Mouse (Mus musculus) megakaryocyte, embryonic 14.5 days (primary cell): ENCODE data around the gene Pip4k2b.

Experiments used
- FLI1 ChIP-seq: IDR thresholded peaks from 2 replicates; pipeline ENCODE4 v1.6.1; 2012; ENCODE audit warnings: low read length, inconsistent platforms, mixed read lengths
- GATA1 ChIP-seq: IDR thresholded peaks from 3 replicates; pipeline ENCODE4 v1.6.1; 2012; ENCODE audit warnings: mixed read lengths, low read length, inconsistent platforms, borderline replicate concordance

- TF ChIP-seq GATA1 (no peak), FLI1 (no peak)
Observed at GRCm38 (mm10) chr11:97737600-97737999, 6.9 kb downstream of the Pip4k2b start.
